9 mouse cellular contexts compared by ENCODE assay signal in the genomic region with DNA sequence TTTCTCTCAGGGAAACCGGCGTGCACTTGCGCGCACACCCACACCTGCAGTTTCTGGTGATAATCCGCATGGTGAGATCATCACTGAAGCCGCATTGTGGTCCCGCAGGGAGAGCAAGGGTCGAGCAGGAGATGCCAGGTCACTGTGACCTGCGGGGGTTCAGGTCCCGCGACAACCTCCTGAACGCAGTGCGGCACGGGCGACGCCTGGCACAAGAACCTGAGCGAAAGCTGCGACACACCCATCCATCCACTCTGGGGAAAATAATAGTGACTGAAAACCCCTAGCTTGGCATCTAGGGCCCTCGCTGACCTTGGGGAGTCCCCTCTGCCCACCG. TPM values are rescaled to one million over a fixed set of nuclear protein-coding genes. Genes with fewer than 3 reads are reported as not detected.
A peak's percentile ranks its signal among the peaks of the same experiment; 100 is the strongest.
DNase-seq lines count a peak whose midpoint lies in the region; ATAC-seq and TF ChIP-seq lines count a peak whose summit lies in the region.
"Had no signal": no experiment of that assay in that cellular context is flagged by ENCODE, and none has a peak within 500 bp of the region (broad histone marks: within the 10 kb centered on the region; RNA-seq: fewer than 3 reads in every experiment).

No protein-coding gene starts in this region.

- TF ChIP-seq CTCF in E14TG2a.4 (conservative IDR thresholded peaks at IDR 0.05; ENCODE audit: low read length): no peak

- DNase-seq in heart, adult 8-10 months (ENCODE audit: low spot score): no peak
- DNase-seq in embryo, embryonic 10.5 days (ENCODE audit: low spot score): peak; percentile 33
- no peak for DNase-seq in thymus, postnatal 4 days
- DNase-seq in urinary bladder, adult 2 months (ENCODE audit: low spot score): no peak

- H3K4me2 ChIP-seq in heart, embryonic 14.5 days (ENCODE audit: low read length): peak overlapping the region; percentile 86
- peak overlapping the region; percentile 74 for H3K4me2 ChIP-seq in hindbrain, embryonic 16.5 days (ENCODE audit: low read length)
- peak overlapping the region; percentile 72 for H3K4me2 ChIP-seq in midbrain, embryonic 16.5 days (ENCODE audit: low read length)

- ATAC-seq in heart, embryonic 14.5 days (ENCODE audit: insufficient number of reproducible peaks, insufficient read depth, low FRiP score, low read depth): peak; percentile 10; the same call in 1 of the 2 replicates
- ATAC-seq in hindbrain, embryonic 16.5 days: no peak; the same call in 1 of the 2 replicates
- no peak; the same call in 1 of the 2 replicates for ATAC-seq in midbrain, embryonic 16.5 days

- H3K36me3 ChIP-seq in heart, embryonic 14.5 days (ENCODE audit: control insufficient read depth, insufficient read depth, low read length): no peaks in the 10 kb centered on the region
- no peaks in the 10 kb centered on the region for H3K36me3 ChIP-seq in E14TG2a.4 (ENCODE audit: insufficient read depth, low read length)
- no peaks in the 10 kb centered on the region for H3K36me3 ChIP-seq in hindbrain, embryonic 16.5 days (ENCODE audit: control insufficient read depth, insufficient read depth, low read length)
- H3K36me3 ChIP-seq in midbrain, embryonic 16.5 days (ENCODE audit: control insufficient read depth, insufficient read depth, low read length): no peaks in the 10 kb centered on the region

- no peaks in the 10 kb centered on the region for H3K9me3 ChIP-seq in heart, embryonic 14.5 days (ENCODE audit: control insufficient read depth, low read length)
- no peaks in the 10 kb centered on the region for H3K9me3 ChIP-seq in E14TG2a.4 (ENCODE audit: low read length)
- H3K9me3 ChIP-seq in hindbrain, embryonic 16.5 days (ENCODE audit: control insufficient read depth, low read length): no peaks in the 10 kb centered on the region
- H3K9me3 ChIP-seq in midbrain, embryonic 16.5 days (replicated peaks; ENCODE audit: control insufficient read depth, low read length, poor library complexity, severe bottlenecking): no peaks in the 10 kb centered on the region

- H3K4me3 ChIP-seq in heart, embryonic 14.5 days (ENCODE audit: control insufficient read depth in 1 of 2, insufficient read depth in 1 of 2, low read depth in 1 of 2, low read length in 2 of 2): peak overlapping the region; percentile 54 to 75
- peak overlapping the region; percentile 88 for H3K4me3 ChIP-seq in E14TG2a.4 (replicated peaks; ENCODE audit: low read length)
- H3K4me3 ChIP-seq in hindbrain, embryonic 16.5 days (ENCODE audit: low read length): peak overlapping the region; percentile 79
- H3K4me3 ChIP-seq in midbrain, embryonic 16.5 days (ENCODE audit: low read depth, low read length): peak overlapping the region; percentile 88

- under 1% methylated on average over 20 of the region's 20 CpGs for WGBS in heart, embryonic 14.5 days
- WGBS in hindbrain, embryonic 16.5 days: under 1% methylated on average over 20 of the region's 20 CpGs
- WGBS in midbrain, embryonic 16.5 days: under 1% methylated on average over 20 of the region's 20 CpGs

- H3K4me1 ChIP-seq in heart, embryonic 14.5 days (ENCODE audit: control insufficient read depth in 2 of 2, insufficient read depth in 2 of 2, low read length in 2 of 2): peaks cover 0 to 13% of the 10 kb centered on the region in 2 experiments; a peak in 2 of 4 replicates
- H3K4me1 ChIP-seq in E14TG2a.4 (replicated peaks; ENCODE audit: low read depth, low read length): no peaks in the 10 kb centered on the region; the same call in 1 of the 2 replicates
- peaks cover 5% of the 10 kb centered on the region for H3K4me1 ChIP-seq in hindbrain, embryonic 16.5 days (ENCODE audit: control insufficient read depth, insufficient read depth, low read depth, low read length)
- peaks cover 16% of the 10 kb centered on the region for H3K4me1 ChIP-seq in midbrain, embryonic 16.5 days (ENCODE audit: control insufficient read depth, insufficient read depth, low read length)

- no peaks in the 10 kb centered on the region for H3K27me3 ChIP-seq in heart, embryonic 14.5 days (ENCODE audit: control insufficient read depth, insufficient read depth, low read length)
- H3K27me3 ChIP-seq in E14TG2a.4 (ENCODE audit: insufficient read depth, low read length): peaks cover 47% of the 10 kb centered on the region
- no peaks in the 10 kb centered on the region for H3K27me3 ChIP-seq in hindbrain, embryonic 16.5 days (replicated peaks; ENCODE audit: control insufficient read depth, insufficient read depth, low read length)
- no peaks in the 10 kb centered on the region for H3K27me3 ChIP-seq in midbrain, embryonic 16.5 days (ENCODE audit: control insufficient read depth, insufficient read depth, low read depth, low read length)

- peak overlapping the region; percentile 73 to 87 for H3K27ac ChIP-seq in heart, embryonic 14.5 days (replicated peaks in 1 of 2; ENCODE audit: control insufficient read depth in 1 of 2, insufficient read depth in 1 of 2, low read depth in 2 of 2, low read length in 2 of 2)
- H3K27ac ChIP-seq in hindbrain, embryonic 16.5 days (ENCODE audit: low read depth, low read length): peak overlapping the region; percentile 90
- H3K27ac ChIP-seq in midbrain, embryonic 16.5 days (ENCODE audit: low read length): peak overlapping the region; percentile 95
- H3K27ac ChIP-seq: macrophage had no signal

- peak overlapping the region; percentile 84 for H3K9ac ChIP-seq in heart, embryonic 14.5 days (ENCODE audit: low read length)
- peak overlapping the region; percentile 91 for H3K9ac ChIP-seq in hindbrain, embryonic 16.5 days (ENCODE audit: low read depth, low read length)
- H3K9ac ChIP-seq in midbrain, embryonic 16.5 days (ENCODE audit: low read depth, low read length): peak overlapping the region; percentile 93

RNA-seq across cellular contexts. Expression of a gene that starts 0.9 kb away (rescaled TPM):
- polyA plus RNA-seq in heart, embryonic 14.5 days (2014; fragmentation: Nextera tagmentation; extraction: Ambion mirVana): 55.4 and 59.1 TPM in 2 replicates
- 10 to 100 TPM; 57.7 to 59.8 (median 58.4) TPM for total RNA-seq in heart, adult 8-10 months (2022)
- 142 and 156 TPM in 2 replicates for polyA plus RNA-seq in hindbrain, embryonic 16.5 days (2015; fragmentation: Nextera tagmentation; extraction: Ambion mirVana)
- 120 and 134 TPM in 2 replicates for polyA plus RNA-seq in midbrain, embryonic 16.5 days (2015; fragmentation: Nextera tagmentation; extraction: Ambion mirVana)
- polyA plus RNA-seq in urinary bladder, adult 2 months (2012; rRNA removed): 55.7 and 56.8 TPM in 2 replicates
- polyA plus RNA-seq: macrophage had no signal

RNA-seq across cellular contexts. Expression of a gene that starts 35.0 kb away (rescaled TPM):
- 30.9 and 33.3 TPM in 2 replicates for polyA plus RNA-seq in heart, embryonic 14.5 days (2014; fragmentation: Nextera tagmentation; extraction: Ambion mirVana)
- total RNA-seq in heart, adult 8-10 months (2022): 10 to 100 TPM; 36.7 to 42.5 (median 38.9) TPM
- polyA plus RNA-seq in hindbrain, embryonic 16.5 days (2015; fragmentation: Nextera tagmentation; extraction: Ambion mirVana): 41.8 and 41.9 TPM in 2 replicates
- polyA plus RNA-seq in midbrain, embryonic 16.5 days (2015; fragmentation: Nextera tagmentation; extraction: Ambion mirVana): 45.3 and 48.9 TPM in 2 replicates
- 34.5 and 35.2 TPM in 2 replicates for polyA plus RNA-seq in urinary bladder, adult 2 months (2012; rRNA removed)

RNA-seq across cellular contexts. Expression of a gene that starts 47.5 kb away (rescaled TPM):
- 0.13 and 0.19 TPM in 2 replicates for polyA plus RNA-seq in heart, embryonic 14.5 days (2014; fragmentation: Nextera tagmentation; extraction: Ambion mirVana)
- 10 to 100 TPM in 3 of 4 experiments, 1 to 10 TPM in 1; 10.0 to 19.0 (median 17.1) TPM for total RNA-seq in heart, adult 8-10 months (2022)
- polyA plus RNA-seq in hindbrain, embryonic 16.5 days (2015; fragmentation: Nextera tagmentation; extraction: Ambion mirVana): 0.26 and 0.60 TPM in 2 replicates
- 0.31 and 0.44 TPM in 2 replicates for polyA plus RNA-seq in midbrain, embryonic 16.5 days (2015; fragmentation: Nextera tagmentation; extraction: Ambion mirVana)
- 0.19 and 0.33 TPM in 2 replicates for polyA plus RNA-seq in urinary bladder, adult 2 months (2012; rRNA removed)
- polyA plus RNA-seq: macrophage had no signal
